Mouse (Mus musculus) MEL (cell line): ENCODE results near the gene Helz2. TPM values are rescaled to one million over a fixed set of nuclear protein-coding genes. Genes with fewer than 3 reads are reported as not detected.

ENCODE experiments used
- DNase-seq: peaks from one replicate; pipeline ENCODE4 v3.0.0; 2011; ENCODE audit warnings: low read depth, low spot score
- H3K27ac ChIP-seq: 2 replicates; pipeline ENCODE4 v1.5.1; 2012; ENCODE audit warnings: low read depth, mild to moderate bottlenecking, control low read depth, low read length, moderate library complexity; ENCODE audit not compliant: control insufficient read depth
- H3K27me3 ChIP-seq, 2 experiments: fragments of 150-350 bp in 1 of 2; sonication (generic) in 1 of 2; 2 replicates each; pipeline ENCODE4 v1.6.1; 2012; ENCODE audit warnings: low read length in 2 of 2, mild to moderate bottlenecking in 2 of 2, improper control_type of control experiment in 1 of 2, moderate library complexity in 1 of 2; ENCODE audit not compliant: insufficient read depth in 2 of 2, control insufficient read depth in 1 of 2
- H3K36me3 ChIP-seq, 2 experiments: 2 replicates each; pipeline ENCODE4 v1.6.1; 2012 to 2014; ENCODE audit warnings: low read length in 2 of 2, improper control_type of control experiment in 1 of 2, inconsistent platforms in 1 of 2, mild to moderate bottlenecking in 1 of 2; ENCODE audit not compliant: insufficient read depth in 2 of 2, control insufficient read depth in 1 of 2
- H3K4me1 ChIP-seq, 2 experiments: fragments of 150-350 bp in 1 of 2; sonication (generic) in 1 of 2; 2 replicates each; pipeline ENCODE4 v1.6.1; 2012; ENCODE audit warnings: low read length in 2 of 2, improper control_type of control experiment in 1 of 2, mild to moderate bottlenecking in 1 of 2; ENCODE audit not compliant: insufficient read depth in 2 of 2, control insufficient read depth in 1 of 2
- H3K4me3 ChIP-seq, 2 experiments: fragments of 150-350 bp in 1 of 2; sonication (generic) in 1 of 2; 2 replicates each; pipeline ENCODE4 v1.5.1; 2012; ENCODE audit warnings: low read depth in 2 of 2, low read length in 2 of 2, mild to moderate bottlenecking in 2 of 2, moderate library complexity in 2 of 2, control low read depth in 1 of 2, improper control_type of control experiment in 1 of 2; ENCODE audit not compliant: control insufficient read depth in 1 of 2, insufficient read depth in 1 of 2
- H3K79me2 ChIP-seq: 2 replicates; pipeline ENCODE4 v1.6.1; 2012; ENCODE audit warnings: mild to moderate bottlenecking, low read length, moderate library complexity; ENCODE audit not compliant: control insufficient read depth, poor library complexity, insufficient read depth
- H3K9ac ChIP-seq: 2 replicates; pipeline ENCODE4 v1.6.1; 2012; ENCODE audit warnings: low read depth, mild to moderate bottlenecking, control low read depth, low read length, moderate library complexity; ENCODE audit not compliant: control insufficient read depth, poor library complexity, severe bottlenecking
- H3K9me3 ChIP-seq: fragments of 150-350 bp; sonication (generic); replicated peaks from 2 replicates; pipeline ENCODE4 v1.6.1; 2012; ENCODE audit warnings: mild to moderate bottlenecking, low read length, improper control_type of control experiment, moderate library complexity; ENCODE audit not compliant: insufficient read depth
- CHD2 ChIP-seq: IDR thresholded peaks from 2 replicates; pipeline ENCODE4 v1.6.1; 2011; ENCODE audit warnings: low read length, improper control_type of control experiment
- E2F4 ChIP-seq: IDR thresholded peaks from 2 replicates; pipeline ENCODE4 v1.6.1; 2011; ENCODE audit warnings: low read depth, low read length, improper control_type of control experiment, borderline replicate concordance
- ELF1 ChIP-seq: IDR thresholded peaks from 2 replicates; pipeline ENCODE4 v1.6.1; 2014; ENCODE audit warnings: low read depth, mild to moderate bottlenecking, inconsistent platforms, low read length, improper control_type of control experiment, moderate library complexity
- EP300 ChIP-seq, 2 experiments: IDR thresholded peaks; 2 replicates each; pipeline ENCODE4 v1.6.1; 2011; ENCODE audit warnings: improper control_type of control experiment in 2 of 2, low read length in 2 of 2, low read depth in 1 of 2, mild to moderate bottlenecking in 1 of 2
- ETS1 ChIP-seq: IDR thresholded peaks from 2 replicates; pipeline ENCODE4 v1.6.1; 2012; ENCODE audit warnings: low read depth, mild to moderate bottlenecking, inconsistent platforms, low read length, improper control_type of control experiment, moderate library complexity
- GABPA ChIP-seq: IDR thresholded peaks from 2 replicates; pipeline ENCODE4 v1.6.1; 2012; ENCODE audit warnings: low read depth, mild to moderate bottlenecking, inconsistent platforms, low read length, improper control_type of control experiment, moderate library complexity
- GATA1 ChIP-seq: IDR thresholded peaks from 2 replicates; pipeline ENCODE4 v1.6.1; 2011; ENCODE audit warnings: low read depth, low read length, improper control_type of control experiment
- HCFC1 ChIP-seq: IDR thresholded peaks from 2 replicates; pipeline ENCODE4 v1.6.1; 2012; ENCODE audit warnings: low read depth, mild to moderate bottlenecking, inconsistent platforms, low read length, improper control_type of control experiment, moderate library complexity
- KAT2A ChIP-seq: conservative IDR thresholded peaks from 2 replicates; pipeline ENCODE4 v1.6.1; 2012; ENCODE audit warnings: low read depth, low read length, improper control_type of control experiment, inconsistent platforms
- MAFK ChIP-seq: IDR thresholded peaks from 2 replicates; pipeline ENCODE4 v1.6.1; 2011; ENCODE audit warnings: low read depth, mild to moderate bottlenecking, low read length, improper control_type of control experiment, borderline replicate concordance
- MAZ ChIP-seq: IDR thresholded peaks from 2 replicates; pipeline ENCODE4 v1.6.1; 2012; ENCODE audit warnings: low read depth, mild to moderate bottlenecking, inconsistent platforms, low read length, improper control_type of control experiment
- MEF2A ChIP-seq: IDR thresholded peaks from 2 replicates; pipeline ENCODE4 v1.6.1; 2014; ENCODE audit warnings: low read depth, mild to moderate bottlenecking, inconsistent platforms, low read length, improper control_type of control experiment; ENCODE audit not compliant: poor library complexity, insufficient replicate concordance, severe bottlenecking; ENCODE audit errors: extremely low read depth
- MXI1 ChIP-seq: IDR thresholded peaks from 2 replicates; pipeline ENCODE4 v1.6.1; 2011; ENCODE audit warnings: mild to moderate bottlenecking, low read depth, low read length, improper control_type of control experiment
- MYC ChIP-seq: IDR thresholded peaks from 2 replicates; pipeline ENCODE4 v1.6.1; 2011; ENCODE audit warnings: low read depth, mild to moderate bottlenecking, low read length, improper control_type of control experiment, moderate library complexity
- NELFE ChIP-seq: IDR thresholded peaks from 2 replicates; pipeline ENCODE4 v1.6.1; 2011; ENCODE audit warnings: low read depth, low read length, improper control_type of control experiment
- POLR2A ChIP-seq, 2 experiments: IDR thresholded peaks; 2 replicates each; pipeline ENCODE4 v1.6.1; 2011 to 2012; ENCODE audit warnings: low read length in 2 of 2, mild to moderate bottlenecking in 2 of 2, control low read depth in 1 of 2, improper control_type of control experiment in 1 of 2, low read depth in 1 of 2, moderate library complexity in 1 of 2; ENCODE audit not compliant: control insufficient read depth in 1 of 2, insufficient read depth in 1 of 2, poor library complexity in 1 of 2
- POLR2AphosphoS5 ChIP-seq: IDR thresholded peaks from 2 replicates; pipeline ENCODE4 v1.6.1; 2012; ENCODE audit warnings: low read depth, borderline replicate concordance, mild to moderate bottlenecking, inconsistent platforms, low read length, moderate library complexity, mixed read lengths
- RAD21 ChIP-seq: IDR thresholded peaks from 2 replicates; pipeline ENCODE4 v1.6.1; 2011; ENCODE audit warnings: mild to moderate bottlenecking, low read depth, low read length, improper control_type of control experiment
- RCOR1 ChIP-seq: IDR thresholded peaks from 2 replicates; pipeline ENCODE4 v1.6.1; 2012; ENCODE audit warnings: low read depth, mild to moderate bottlenecking, inconsistent platforms, low read length, improper control_type of control experiment
- TCF12 ChIP-seq: IDR thresholded peaks from 2 replicates; pipeline ENCODE4 v1.6.1; 2014; ENCODE audit warnings: low read depth, mild to moderate bottlenecking, inconsistent platforms, low read length, improper control_type of control experiment, moderate library complexity
- UBTF ChIP-seq: IDR thresholded peaks from 2 replicates; pipeline ENCODE4 v1.6.1; 2012; ENCODE audit warnings: low read depth, mild to moderate bottlenecking, inconsistent platforms, low read length, improper control_type of control experiment, moderate library complexity, borderline replicate concordance; ENCODE audit not compliant: insufficient read depth
- ZKSCAN1 ChIP-seq: IDR thresholded peaks from 2 replicates; pipeline ENCODE4 v1.6.1; 2012; ENCODE audit warnings: low read depth, mild to moderate bottlenecking, inconsistent platforms, low read length, improper control_type of control experiment, moderate library complexity
- ZMIZ1 ChIP-seq: IDR thresholded peaks from 2 replicates; pipeline ENCODE4 v1.6.1; 2012; ENCODE audit warnings: low read depth, mild to moderate bottlenecking, inconsistent platforms, low read length, improper control_type of control experiment, moderate library complexity
- ZNF384 ChIP-seq: IDR thresholded peaks from 2 replicates; pipeline ENCODE4 v1.6.1; 2012; ENCODE audit warnings: low read depth, mild to moderate bottlenecking, inconsistent platforms, low read length, improper control_type of control experiment
- polyA plus RNA-seq, 2 experiments: library from polyadenylated mRNA; stranded (reverse) in 1 of 2; unstranded in 1 of 2; fragments of >175 nt in 1 of 2; fragments of >200 nt in 1 of 2; gene quantifications; 2 replicates each; pipeline versions ENCODE4 v1.2.1 to v1.2.4; 2012; ENCODE audit warnings: low replicate concordance in 2 of 2, low read depth in 1 of 2; ENCODE audit not compliant: insufficient read length in 2 of 2, insufficient read depth in 1 of 2, missing spikeins in 1 of 2
- total RNA-seq: library from RNA; depleted of rRNA; stranded (reverse); fragments of 300-350 nt; gene quantifications from 2 replicates; pipeline ENCODE4 v1.2.3, GENCODE M21; 2012

Gene Helz2
- total and polyA plus RNA-seq, 3 experiments = 6.2 to 12.0 TPM; not detected in 1

GRCm38 (mm10) chr2:181273829-181274228, 32.0 kb upstream of the Helz2 start:
- Histone ChIP-seq H3K27me3 (no peaks in the 10 kb centered on the region), H3K4me1 (peaks cover 4 to 8% of the 10 kb centered on the region in 2 experiments; a peak in 3 of 4 replicates), H3K36me3 (peaks cover 4 to 15% of the 10 kb centered on the region in 2 experiments; a peak in 3 of 4 replicates), H3K9me3 (no peaks in the 10 kb centered on the region), H3K9ac (no peak overlapping the region), H3K4me3 (no peak overlapping the region), H3K79me2 (peaks cover under 1% of the 10 kb centered on the region; the same call in 1 of the 2 replicates), H3K27ac (no peak overlapping the region)
- TF ChIP-seq POLR2AphosphoS5 (no peak), RAD21 (no peak)
- DNase-seq = no peak

- Histone ChIP-seq H3K4me3 (no peak overlapping the region), H3K9ac (no peak overlapping the region), H3K36me3 (peaks cover 4% of the 10 kb centered on the region in 2 experiments; a peak in 3 of 4 replicates), H3K27ac (no peak overlapping the region), H3K4me1 (peaks cover 0 to 4% of the 10 kb centered on the region in 2 experiments; a peak in 1 of 4 replicates), H3K27me3 (no peaks in the 10 kb centered on the region), H3K9me3 (no peaks in the 10 kb centered on the region), H3K79me2 (no peaks in the 10 kb centered on the region)
- no peak for DNase-seq
- no peak for TF ChIP-seq ZNF384
- no peak for TF ChIP-seq RCOR1
- TF ChIP-seq POLR2AphosphoS5 = no peak
- TF ChIP-seq MYC = no peak
- TF ChIP-seq MXI1 = no peak
- no peak for TF ChIP-seq TCF12
- TF ChIP-seq ZMIZ1 = no peak
- no peak for TF ChIP-seq RAD21
- no peak for TF ChIP-seq POLR2A (IDR thresholded peaks at IDR 0.05; ENCODE audit: control insufficient read depth in 1 of 2, insufficient read depth in 1 of 2, low read depth in 1 of 2, low read length in 2 of 2, poor library complexity in 1 of 2)
- TF ChIP-seq UBTF = no peak
- TF ChIP-seq GATA1 = no peak
- TF ChIP-seq HCFC1 = no peak
- no peak for TF ChIP-seq CHD2
Measured at GRCm38 (mm10) chr2:181272092-181272491, 30.3 kb upstream of the Helz2 start.

- no peak for TF ChIP-seq POLR2A (IDR thresholded peaks at IDR 0.05; ENCODE audit: control insufficient read depth in 1 of 2, insufficient read depth in 1 of 2, low read depth in 1 of 2, low read length in 2 of 2, poor library complexity in 1 of 2)
- TF ChIP-seq ZKSCAN1 = no peak
- TF ChIP-seq KAT2A = no peak
- TF ChIP-seq E2F4 = no peak
- TF ChIP-seq GABPA = no peak
- TF ChIP-seq GATA1 = no peak
- TF ChIP-seq POLR2AphosphoS5 = no peak
- no peak for TF ChIP-seq ELF1
- no peak for TF ChIP-seq NELFE
- TF ChIP-seq EP300 (IDR thresholded peaks at IDR 0.05; ENCODE audit: low read depth in 1 of 2, low read length in 2 of 2) = no peak
- no peak for TF ChIP-seq MAZ
- TF ChIP-seq MAFK = no peak
- no peak for TF ChIP-seq MEF2A
- TF ChIP-seq ETS1 = no peak
- Histone ChIP-seq H3K79me2 (no peaks in the 10 kb centered on the region), H3K9me3 (no peaks in the 10 kb centered on the region), H3K4me1 (no peaks in the 10 kb centered on the region), H3K9ac (no peak overlapping the region), H3K36me3 (peaks cover 0 to 9% of the 10 kb centered on the region in 2 experiments; a peak in 2 of 4 replicates), H3K4me3 (no peak overlapping the region), H3K27me3 (no peaks in the 10 kb centered on the region), H3K27ac (no peak overlapping the region)
- DNase-seq = no peak
Measured at GRCm38 (mm10) chr2:181266839-181267238, 25.0 kb upstream of the Helz2 start.
